Mouse (Mus musculus): ENCODE measurements around the gene Abca8b.
"Not testable (repeated sequence)": the region's sequence is repeated elsewhere in the genome, so short reads cannot be mapped to it uniquely, and the experiment has no call there.

Abca8b gene

GRCm38 (mm10) chr11:109916654-109917053 is 79.0 kb downstream of the Abca8b start:
- DNase-seq (ENCODE audit: low spot score): no peak

GRCm38 (mm10) chr11:109913156-109913555 is 82.5 kb downstream of the Abca8b start:
- not testable (repeated sequence) for DNase-seq (ENCODE audit: low spot score)

GRCm38 (mm10) chr11:109912118-109912517 is 83.5 kb downstream of the Abca8b start:
- DNase-seq (ENCODE audit: low spot score): not testable (repeated sequence)

GRCm38 (mm10) chr11:109909801-109910200 is 85.8 kb downstream of the Abca8b start:
- no peak for DNase-seq (ENCODE audit: low spot score)

GRCm38 (mm10) chr11:109908207-109909031 is 87.2 kb downstream of the Abca8b start:
- no peak for DNase-seq (ENCODE audit: low spot score)

GRCm38 (mm10) chr11:109907508-109907907 is 88.1 kb downstream of the Abca8b start:
- no peak for DNase-seq (ENCODE audit: low spot score)

GRCm38 (mm10) chr11:109902616-109903598 is 92.7 kb downstream of the Abca8b start:
- DNase-seq (ENCODE audit: low spot score): no peak

- no peak for DNase-seq (ENCODE audit: low spot score)
These were observed 95.0 kb downstream of the Abca8b start for GRCm38 (mm10) chr11:109900491-109901241.

GRCm38 (mm10) chr11:109898791-109899467 is 96.7 kb downstream of the Abca8b start:
- DNase-seq (ENCODE audit: low spot score): no peak

- DNase-seq (ENCODE audit: low spot score): no peak
These were observed 99.6 kb downstream of the Abca8b start for GRCm38 (mm10) chr11:109895952-109896530.

- no peak for DNase-seq (ENCODE audit: low spot score)
These were observed 100.1 kb downstream of the Abca8b start for GRCm38 (mm10) chr11:109895496-109895895.

- DNase-seq (ENCODE audit: low spot score): no peak
These were observed 101.5 kb downstream of the Abca8b start for GRCm38 (mm10) chr11:109893894-109894804.

- no peak for DNase-seq (ENCODE audit: low spot score)
These were observed 103.7 kb downstream of the Abca8b start for GRCm38 (mm10) chr11:109891989-109892386.

- DNase-seq (ENCODE audit: low spot score): no peak
These were observed 104.2 kb downstream of the Abca8b start for GRCm38 (mm10) chr11:109891371-109891988.

- DNase-seq (ENCODE audit: low spot score): no peak
These were observed 106.0 kb downstream of the Abca8b start for GRCm38 (mm10) chr11:109889595-109889994.

GRCm38 (mm10) chr11:109886757-109887156 is 108.9 kb downstream of the Abca8b start:
- no peak for DNase-seq (ENCODE audit: low spot score)

- no peak for DNase-seq (ENCODE audit: low spot score)
These were observed 110.1 kb downstream of the Abca8b start for GRCm38 (mm10) chr11:109885521-109885920.

- DNase-seq (ENCODE audit: low spot score): no peak
These were observed 110.8 kb downstream of the Abca8b start for GRCm38 (mm10) chr11:109884801-109885200.

- DNase-seq (ENCODE audit: low spot score): no peak
These were observed 111.5 kb downstream of the Abca8b start for GRCm38 (mm10) chr11:109884126-109884525.

All from testis, postnatal 10 days (tissue).